Mouse (Mus musculus) testis, postnatal 14 days (tissue): Measurements from ENCODE around the gene Cd24a.

Experiments used
- DNase-seq: peaks from one replicate; pipeline ENCODE4 v3.0.0; 2021; ENCODE audit warnings: low spot score

Cd24a gene

DNA sequence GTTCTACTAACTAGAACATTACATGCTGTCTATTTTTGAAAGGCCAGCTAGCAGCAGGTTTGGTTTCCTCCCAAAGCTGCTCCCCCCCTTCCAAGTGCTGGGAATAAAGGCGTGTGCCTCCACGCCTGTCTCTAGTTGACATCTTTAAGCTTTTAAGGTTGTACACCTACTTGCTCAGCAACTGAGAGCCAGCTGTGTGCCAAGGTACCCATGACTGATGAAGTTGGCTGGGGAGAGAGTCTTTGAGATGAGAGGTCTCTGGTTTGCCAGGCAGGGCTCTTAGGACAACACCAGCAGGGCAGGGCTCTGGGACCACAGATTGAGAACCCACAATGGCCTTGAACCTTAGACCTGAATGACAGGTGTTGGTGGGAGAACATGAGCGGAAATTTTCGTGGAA is 6.5 kb downstream of the Cd24a start:
- DNase-seq = no peak

DNA sequence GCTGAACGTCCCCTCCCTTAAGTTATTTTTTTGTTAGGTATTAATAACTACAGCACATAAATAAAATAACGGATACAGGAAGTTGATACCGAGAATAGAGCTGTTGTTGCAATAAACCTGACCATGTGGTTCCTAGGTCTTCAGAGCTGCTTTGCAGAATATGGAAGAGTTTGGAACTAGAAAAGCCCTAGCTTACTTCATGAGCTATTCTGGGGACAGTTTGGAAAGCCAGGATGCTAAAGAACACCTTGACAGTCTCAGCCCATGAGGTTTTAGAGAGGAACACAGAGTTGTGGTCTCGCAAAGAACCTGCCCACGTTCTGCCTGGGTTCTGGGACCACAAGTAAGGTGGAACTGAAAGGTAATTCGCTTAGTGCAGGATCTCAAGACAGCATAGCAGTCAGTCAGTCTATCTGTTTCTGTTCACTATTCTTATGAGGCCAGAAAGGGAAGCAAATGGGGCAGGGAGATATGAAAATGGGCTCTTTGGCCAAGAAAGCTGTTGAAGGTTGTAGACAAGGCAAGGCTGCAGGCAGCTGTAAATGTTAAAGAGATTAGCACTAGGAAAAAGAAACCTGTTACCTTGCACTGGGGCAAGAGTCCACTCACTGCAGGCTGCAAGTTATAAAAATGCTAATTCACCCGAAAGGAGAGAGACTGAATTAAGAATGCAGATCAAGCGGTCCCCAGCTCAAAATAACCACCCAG is 10.5 kb downstream of the Cd24a start:
- DNase-seq = no peak

DNA sequence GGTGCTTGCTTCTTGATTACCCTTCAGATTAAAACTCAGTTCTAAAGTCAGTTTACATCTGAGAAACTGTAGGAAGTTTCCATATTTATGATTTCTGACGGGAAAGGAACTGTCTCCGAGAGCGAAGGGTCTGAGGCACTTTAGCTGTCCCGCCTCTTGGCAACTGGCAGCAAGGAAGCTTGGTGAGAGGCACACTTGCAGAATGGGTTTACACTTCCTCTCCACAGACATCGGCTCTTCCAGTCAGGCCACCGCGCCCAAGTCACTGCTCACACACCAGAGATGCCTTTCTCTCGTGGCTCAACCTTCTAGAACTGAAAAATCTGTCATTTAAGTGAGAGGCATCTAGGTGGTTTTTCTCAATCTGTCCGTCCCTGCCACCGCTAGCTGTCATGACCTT is 13.4 kb downstream of the Cd24a start:
- no peak for DNase-seq

DNA sequence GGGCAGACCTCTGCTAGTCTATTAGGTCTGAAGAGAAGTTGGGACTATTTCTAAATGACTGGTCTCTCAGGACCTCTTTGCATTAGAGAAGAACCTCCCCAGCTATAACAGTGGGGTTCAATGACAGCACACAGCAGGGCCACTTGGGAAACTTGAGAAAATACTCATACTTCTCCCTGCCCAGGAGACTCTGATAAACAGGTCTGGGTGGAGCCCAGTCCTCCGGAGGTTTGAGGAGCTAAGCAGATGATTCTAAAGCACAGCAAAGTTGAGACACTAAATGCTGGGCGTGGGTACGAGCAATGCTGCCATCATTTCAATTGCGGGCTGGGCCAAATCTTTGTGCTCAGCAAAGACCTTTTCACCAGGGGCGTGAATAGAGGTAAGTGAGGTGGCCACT is 15.1 kb downstream of the Cd24a start:
- DNase-seq = no peak

DNA sequence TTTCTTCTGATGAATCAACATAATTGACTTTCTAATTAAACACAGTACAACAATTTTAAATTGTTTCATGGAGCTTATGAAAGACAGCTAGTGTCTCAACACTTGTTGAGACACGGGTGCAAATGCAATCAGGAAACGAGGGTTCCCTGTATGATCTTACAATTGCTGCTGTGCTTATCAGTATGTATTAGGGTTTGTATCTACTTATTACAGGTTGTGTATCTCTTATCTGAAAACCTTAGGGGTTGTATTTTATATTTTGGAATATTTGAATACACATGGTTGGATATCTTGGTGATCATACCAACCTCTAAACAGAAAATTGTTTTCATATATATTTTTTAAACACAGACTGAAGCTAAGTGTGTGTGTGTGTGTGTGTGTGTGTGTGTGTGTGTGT is 16.1 kb downstream of the Cd24a start:
- DNase-seq = no peak

DNA sequence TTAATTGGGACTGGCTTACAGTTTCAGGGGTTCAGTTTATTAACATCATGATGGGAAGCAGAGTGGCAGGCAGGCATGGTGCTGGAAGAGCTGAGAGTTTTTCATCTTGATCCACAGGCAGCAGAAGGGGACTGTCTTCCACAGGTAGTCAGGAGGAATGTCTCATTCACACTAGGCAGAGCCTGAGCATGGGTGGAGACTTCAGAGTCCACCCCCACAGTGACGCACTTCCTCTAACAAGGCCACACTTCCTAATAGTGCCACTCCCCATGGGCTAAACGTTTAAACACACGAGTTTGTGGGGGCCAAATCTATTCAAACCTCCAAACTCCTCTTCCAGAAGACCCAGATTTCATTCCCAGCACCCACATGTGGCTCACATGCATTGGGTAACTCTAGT is 16.8 kb downstream of the Cd24a start:
- no peak for DNase-seq

DNA sequence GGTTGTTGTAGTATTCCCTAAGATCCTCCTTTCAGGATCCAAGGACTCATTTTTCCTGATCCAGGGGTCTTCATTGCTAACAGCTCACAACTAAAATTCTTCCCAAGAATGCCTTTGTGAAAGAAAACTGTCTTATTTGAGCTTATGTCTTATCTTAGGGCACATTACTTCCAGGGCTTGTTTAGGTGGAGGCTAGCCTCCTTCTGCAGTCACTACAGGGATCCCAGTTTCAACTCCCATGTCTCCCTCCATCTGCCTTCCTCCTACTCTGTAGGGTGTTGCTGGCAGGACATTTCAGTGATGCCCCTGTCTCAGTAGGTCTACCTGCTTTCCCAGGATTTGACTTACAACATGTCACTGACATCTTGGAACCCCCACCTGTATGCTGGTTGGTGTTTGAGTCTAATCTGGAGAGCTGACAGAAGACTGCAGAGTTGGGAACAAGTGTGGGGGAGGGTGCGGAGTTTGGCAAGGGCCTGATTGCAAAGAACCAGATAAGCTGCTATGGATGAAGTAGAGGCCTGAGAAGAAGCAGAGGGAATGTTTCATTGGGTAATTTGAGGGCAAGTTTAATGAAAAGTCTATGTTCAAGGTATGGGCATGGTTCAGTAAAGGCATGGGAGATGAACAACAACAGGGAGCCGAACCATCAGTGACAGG is 20.1 kb downstream of the Cd24a start:
- DNase-seq = no peak

DNA sequence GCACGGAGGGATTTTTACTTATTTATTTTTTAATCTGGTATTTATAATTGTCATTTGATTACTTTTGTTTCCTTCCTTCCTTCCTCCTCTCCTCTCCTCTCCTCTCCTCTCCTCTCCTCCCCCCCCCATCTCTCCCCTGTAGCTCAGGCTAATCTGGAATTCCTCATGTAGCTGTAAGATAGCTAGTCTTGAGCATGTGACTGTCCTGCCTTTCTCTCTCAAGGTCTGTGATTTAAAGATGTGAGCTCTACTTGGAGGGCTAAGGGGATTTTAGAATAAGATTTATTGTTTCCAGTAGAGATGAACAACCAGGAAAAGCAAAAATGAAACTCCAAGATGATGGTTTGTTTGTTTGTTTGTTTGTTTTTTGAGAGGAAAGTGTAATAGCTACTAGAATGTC is 23.0 kb downstream of the Cd24a start:
- no peak for DNase-seq

DNA sequence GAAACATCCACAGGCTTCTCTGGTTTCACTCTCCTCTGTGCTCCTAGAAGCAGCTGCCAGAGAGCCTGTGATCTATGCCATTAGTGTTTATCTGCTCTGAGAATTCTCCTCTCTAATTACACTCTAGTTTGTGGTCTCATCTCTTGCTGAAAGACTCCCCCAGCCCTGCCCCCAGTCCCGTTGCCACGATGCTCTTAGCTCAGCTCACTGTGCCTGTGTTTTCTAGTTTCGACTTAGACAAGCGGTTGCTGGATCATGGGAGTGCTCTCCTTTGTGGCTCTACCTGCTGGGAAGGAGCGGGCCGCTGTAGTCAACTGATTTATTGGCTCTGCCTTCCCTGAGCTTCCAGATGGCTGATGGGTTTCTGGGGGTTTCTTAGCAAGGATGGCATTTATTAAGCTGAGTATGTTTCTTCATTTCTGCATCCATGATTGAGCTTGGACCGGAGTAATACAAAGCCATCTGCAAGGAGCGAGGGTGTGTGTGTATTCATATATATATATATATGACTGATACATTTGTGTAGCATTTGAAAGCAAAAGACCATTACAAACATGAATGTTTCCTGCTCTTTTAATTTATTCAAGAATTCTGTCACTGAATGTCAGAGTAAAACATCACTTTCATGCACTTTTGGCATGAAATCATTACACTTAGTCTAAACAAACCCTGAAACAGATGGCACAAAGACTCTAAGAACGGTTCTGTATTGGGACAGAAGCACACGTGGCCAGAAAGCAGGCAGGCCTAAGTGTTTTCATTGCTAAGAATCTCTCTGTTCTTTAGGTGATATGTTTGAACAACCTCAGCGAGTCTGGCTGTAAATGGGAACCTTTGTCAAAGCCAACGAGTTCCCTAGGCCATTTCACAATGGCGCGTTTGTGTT is 23.7 kb downstream of the Cd24a start:
- DNase-seq = no peak

DNA sequence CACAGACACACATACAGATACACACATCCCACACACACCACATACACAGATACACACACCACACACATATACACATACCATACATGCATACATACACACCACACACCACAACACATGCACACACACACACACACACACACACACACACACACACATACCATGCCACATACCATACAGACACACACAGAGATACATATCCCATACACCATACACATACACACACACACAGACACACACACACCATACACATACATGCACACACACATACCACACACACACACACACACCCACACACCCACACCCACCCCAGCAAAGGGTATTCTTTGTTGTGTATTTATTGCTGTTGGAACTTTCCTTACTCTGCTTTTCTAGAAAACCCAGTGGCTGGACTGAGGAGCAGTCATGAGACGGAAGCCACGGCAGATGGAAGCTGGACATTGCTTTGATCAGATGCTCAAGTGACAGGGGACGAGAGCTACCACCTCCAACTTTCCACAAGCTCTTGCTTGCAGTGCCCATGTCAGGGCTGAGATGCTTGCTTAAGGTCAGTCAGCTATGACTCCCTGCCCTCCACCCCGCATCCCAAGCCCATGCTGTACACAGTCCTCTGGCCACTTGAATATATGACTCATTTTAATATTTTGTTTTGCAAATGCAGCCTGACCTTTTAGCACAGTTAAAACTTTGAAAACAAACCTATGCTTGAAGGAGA is 26.0 kb downstream of the Cd24a start:
- DNase-seq = no peak

DNA sequence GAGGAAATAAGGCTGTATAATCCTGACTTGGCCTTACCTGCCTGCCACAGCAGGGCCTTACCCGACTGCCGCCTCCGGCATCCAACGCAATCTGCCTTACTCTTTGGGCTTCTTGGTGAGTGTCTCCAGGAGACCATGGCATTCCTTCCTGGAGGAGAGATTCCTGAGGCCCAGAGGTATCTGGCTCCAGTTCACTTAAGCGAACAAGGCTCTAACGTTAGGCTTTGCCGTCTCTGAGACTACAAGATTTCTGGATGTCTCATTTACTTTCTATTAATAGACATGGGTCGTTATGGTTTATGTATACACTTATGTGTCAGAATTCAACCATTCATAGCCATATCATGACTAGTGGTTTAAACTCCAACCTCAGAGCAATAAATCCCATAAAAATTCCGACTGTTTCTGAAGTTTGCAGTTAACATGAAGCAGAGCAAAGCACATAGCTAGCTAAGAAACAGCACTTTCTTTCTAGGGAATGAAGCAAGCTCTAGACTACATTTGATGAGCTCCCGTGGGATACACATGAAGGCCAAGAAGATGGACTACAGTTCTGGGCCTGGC is 26.7 kb downstream of the Cd24a start:
- DNase-seq = no peak

DNA sequence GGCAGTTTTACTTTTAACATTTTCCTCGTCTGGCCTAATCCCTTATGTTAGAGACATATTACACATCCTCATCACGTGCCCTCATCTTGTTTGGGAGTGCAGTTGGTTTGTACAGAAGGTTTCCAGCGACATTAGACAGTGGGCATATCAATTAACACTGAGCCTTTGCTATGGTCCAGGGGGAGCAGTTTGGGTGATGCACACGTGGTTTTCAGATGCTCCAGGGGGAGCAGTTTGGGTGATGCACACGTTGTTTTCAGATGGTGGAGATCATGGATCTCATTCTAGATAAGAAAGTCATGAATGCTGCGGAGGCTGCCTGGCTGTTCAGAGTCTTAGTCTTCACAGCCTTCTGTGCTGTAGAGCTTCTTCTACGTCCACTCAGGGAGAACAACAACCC is 27.8 kb downstream of the Cd24a start:
- peak; percentile 34 for DNase-seq

DNA sequence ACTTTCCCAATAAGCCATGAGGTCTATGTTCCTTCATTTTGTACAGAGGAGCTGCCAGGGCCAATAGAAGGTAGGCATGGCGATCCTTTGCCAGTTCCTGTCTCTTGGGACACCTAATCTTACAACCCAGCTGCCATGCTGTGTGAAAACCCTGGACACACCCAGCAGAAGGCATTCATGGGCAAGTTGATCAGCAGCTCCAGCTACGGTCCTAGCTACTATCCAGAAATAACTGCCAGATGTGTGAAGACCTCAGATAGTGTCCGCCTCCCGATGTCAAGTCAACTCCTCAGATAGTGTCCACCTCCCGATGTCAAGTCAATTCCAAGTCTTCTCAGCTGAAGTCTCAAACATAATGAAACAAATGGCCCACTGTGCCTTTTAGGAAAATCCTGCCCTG is 31.4 kb downstream of the Cd24a start:
- no peak for DNase-seq

DNA sequence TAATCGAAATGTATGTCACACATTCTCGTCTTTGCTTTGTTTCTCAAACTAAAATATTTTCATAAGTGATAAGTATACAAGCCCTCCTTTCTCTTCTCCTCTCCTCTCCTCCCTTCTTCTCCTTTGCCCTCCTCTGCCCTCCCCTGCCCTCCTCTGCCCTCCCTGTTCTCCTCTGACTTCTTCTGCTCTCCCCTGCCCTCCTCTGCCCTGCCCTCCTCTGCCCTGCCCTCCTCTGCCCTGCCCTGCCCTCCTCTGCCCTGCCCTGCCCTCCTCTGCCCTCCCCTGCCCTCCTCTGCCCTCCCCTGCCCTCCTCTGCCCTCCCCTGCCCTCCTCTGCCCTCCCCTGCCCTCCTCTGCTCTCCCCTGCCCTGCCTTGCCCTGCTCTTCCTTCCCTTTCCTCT is 31.9 kb downstream of the Cd24a start:
- DNase-seq = no peak

DNA sequence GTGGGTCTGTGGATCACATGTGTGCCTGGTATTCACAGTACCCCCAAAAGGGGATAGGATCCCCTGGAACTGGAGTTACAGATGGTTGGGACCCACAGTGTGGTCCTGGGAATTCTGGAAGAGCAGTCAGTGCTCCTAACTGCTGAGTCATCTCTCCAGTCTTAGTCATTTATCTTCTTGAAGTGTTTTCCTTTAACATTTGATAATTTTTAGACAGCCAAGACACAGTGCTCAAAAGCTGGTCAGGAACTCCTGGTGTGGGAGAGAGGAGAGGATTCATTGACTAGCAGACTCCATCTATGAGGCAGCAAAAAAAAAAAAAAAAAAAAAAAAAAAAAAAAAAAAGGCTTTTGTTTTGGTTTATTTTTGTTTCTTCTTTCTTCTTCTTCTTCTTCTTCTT is 33.0 kb downstream of the Cd24a start:
- no peak for DNase-seq

DNA sequence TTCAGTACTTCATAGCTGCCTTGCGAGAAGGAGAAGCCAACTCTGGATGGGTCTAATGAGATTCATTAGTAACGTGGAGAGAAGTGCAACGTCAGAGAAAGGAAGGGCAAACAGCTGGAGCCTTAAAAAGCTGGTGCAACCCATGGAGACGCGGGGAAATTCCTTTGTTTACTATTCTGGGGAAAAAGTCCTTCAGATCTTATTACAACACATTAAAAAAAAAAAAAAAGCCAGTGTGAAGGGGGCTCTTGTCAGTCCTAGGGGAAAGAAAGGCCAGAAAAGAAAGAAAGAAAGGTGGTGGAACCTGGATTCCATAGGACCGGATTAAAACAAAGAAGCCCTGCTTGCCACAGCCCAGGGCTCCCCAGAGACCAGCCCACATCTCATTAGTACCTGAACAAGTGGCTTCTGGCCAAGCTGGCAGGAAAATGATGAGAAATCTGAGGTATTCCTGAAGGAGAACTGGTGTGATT is 41.0 kb downstream of the Cd24a start:
- no peak for DNase-seq

DNA sequence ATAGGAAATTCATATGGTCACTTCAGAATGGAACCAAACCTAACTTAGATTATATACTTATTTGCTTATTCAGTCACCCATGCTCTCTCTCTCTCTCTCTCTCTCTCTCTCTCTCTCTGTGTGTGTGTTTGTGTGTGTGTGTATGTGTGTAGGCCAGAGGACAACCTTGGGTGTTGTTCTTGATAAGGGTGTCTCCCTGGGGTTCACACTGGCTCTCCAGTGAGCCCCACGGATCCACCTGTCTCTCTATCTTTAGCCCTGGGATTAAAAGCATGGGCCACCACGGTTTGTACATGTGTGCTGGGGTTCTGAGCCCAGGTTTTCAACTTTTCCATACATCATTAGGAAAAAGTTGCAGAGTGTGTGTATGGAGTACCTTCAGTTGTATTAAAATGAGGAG is 41.9 kb downstream of the Cd24a start:
- no peak for DNase-seq

DNA sequence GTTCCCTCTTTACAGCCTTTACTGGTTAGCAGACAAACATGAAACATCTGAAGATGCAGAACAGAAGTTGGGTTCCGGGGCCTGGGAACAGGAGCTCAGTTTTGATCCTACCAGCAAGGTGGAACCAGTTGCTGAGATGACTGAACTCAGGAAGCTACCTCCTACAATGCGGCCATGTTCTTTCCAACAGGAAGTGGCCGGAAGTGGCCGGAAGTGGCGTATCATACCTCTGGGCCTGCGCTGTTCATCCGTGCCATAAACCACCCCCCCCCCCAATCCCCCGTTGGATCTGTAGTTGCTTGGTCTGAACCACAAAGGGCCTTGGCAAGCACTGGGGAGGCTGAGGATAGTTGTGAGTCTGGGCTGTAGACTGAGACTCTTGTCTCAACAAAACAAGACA is 45.4 kb downstream of the Cd24a start:
- no peak for DNase-seq

DNA sequence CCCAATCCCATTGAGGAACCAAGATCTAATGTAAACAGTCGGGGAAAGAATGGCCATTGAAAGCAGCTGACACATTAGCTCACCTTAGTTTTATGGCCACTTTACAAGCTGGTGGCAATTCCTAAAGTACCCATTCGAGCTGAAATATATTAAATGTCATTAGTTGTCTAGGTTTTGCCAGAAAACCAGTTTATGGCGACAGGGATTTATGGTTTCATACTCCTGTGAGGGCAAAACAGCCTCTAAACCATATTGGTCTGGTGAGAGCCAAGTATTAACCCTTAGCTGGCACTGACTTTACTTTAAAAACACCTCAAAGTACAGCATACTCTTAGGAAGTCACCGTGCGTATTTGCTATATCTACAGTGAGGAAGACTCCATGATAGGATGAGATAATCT is 46.3 kb downstream of the Cd24a start:
- DNase-seq = no peak

DNA sequence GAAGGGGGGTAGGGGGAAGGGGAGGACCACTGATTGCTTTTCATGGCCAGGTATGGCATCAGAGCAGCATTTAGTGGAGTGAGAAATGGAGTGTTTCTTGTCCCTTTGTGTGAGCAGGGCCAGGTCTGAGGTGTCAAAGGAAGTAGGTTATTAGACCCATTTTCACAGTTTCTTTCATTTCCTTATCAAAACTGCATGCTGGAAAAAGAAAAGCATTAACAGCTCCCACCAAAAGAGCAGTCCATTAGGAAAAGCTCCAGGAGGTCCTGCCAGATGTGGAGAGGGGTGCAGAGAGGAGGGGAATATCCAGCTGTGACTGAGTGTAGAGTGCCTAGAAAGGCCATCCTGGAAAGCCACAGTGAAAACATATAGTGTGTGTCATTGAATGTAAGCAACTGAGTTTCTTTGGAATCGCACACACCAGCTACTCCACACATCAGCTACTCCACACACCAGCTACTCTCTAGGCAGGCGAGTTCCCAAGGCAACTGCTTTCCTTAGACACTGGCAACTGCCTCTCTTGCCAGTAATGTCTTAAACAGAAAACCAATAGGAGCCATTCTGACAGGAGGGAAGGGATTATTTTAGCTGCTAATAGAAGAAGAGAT is 46.8 kb downstream of the Cd24a start:
- no peak for DNase-seq

DNA sequence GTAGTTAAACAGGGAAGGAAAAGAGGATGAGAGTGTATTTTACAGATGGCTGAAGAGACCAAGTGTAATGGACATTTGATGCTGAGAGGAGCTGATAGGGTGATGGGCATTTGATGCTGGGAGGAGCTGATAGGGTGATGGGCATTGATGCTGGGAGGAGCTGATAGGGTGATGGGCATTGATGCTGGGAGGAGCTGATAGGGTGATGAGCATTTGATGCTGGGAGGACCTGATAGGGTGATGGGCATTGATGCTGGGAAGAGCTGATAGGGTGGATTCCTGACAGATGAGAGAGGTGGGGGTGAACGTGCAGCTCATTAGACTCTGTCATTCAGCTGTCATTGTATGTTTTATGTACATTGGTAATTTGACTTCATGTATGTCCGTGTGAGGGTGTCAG is 47.5 kb downstream of the Cd24a start:
- DNase-seq = no peak

DNA sequence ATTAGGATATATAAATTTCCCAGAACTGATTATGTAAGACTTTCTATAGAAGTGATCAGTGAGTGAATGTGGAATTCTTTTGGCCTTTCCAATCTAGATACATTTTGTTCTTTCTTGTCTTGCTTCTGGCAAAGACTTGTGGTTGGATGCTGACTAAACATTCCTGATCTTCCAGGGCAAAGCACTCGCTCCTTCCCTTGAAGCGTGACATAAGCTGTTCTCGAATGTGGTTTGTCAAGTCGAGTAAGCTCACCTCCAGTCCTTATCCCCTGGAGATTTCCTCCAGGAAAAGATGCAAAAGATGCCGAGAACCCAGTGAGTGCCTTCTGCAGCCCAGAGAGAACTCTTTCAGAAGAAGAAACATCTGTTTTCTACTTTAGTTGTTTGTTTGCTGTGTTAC is 51.1 kb downstream of the Cd24a start:
- no peak for DNase-seq
